In genomic region chr9:94341531-94341930, GRCm38 (mm10) we compare ENCODE assay signal across 24 mouse cellular contexts.
A peak's percentile ranks its signal among the peaks of the same experiment; 100 is the strongest.
DNase-seq lines count a peak whose midpoint lies in the region; ATAC-seq lines count a peak whose summit lies in the region.
"Had no signal": no experiment of that assay in that cellular context is flagged by ENCODE, and none has a peak within 500 bp of the region (broad histone marks: within the 10 kb centered on the region; RNA-seq: fewer than 3 reads in every experiment).

No protein-coding gene starts in this region.

- peak; percentile 34; the same call in 1 of the 2 replicates for ATAC-seq in forebrain, embryonic 15.5 days (replicated peaks)
- ATAC-seq in forebrain, embryonic 11.5 days (replicated peaks; ENCODE audit: low FRiP score), result no peak
- ATAC-seq in hindbrain, embryonic 14.5 days (ENCODE audit: low FRiP score), result no peak
- ATAC-seq in hindbrain, embryonic 13.5 days (ENCODE audit: low FRiP score), result no peak
- peak; percentile 39; the same call in 1 of the 2 replicates for ATAC-seq in midbrain, embryonic 14.5 days (ENCODE audit: low FRiP score, low TSS enrichment)
- ATAC-seq in midbrain, embryonic 16.5 days, result no peak
- no peak for ATAC-seq in neural tube, embryonic 13.5 days (ENCODE audit: low read depth)
- no peak for ATAC-seq in neural tube, embryonic 15.5 days (ENCODE audit: low FRiP score)
- ATAC-seq: intestine, embryonic 15.5 days had no signal

- H3K4me3 ChIP-seq in forebrain, embryonic 15.5 days, result no peak overlapping the region
- no peak overlapping the region for H3K4me3 ChIP-seq in forebrain, embryonic 11.5 days (ENCODE audit: low read depth, low read length)
- H3K4me3 ChIP-seq in hindbrain, embryonic 14.5 days (replicated peaks; ENCODE audit: low read length), result no peak overlapping the region
- H3K4me3 ChIP-seq in hindbrain, embryonic 13.5 days, result no peak overlapping the region
- H3K4me3 ChIP-seq in midbrain, embryonic 14.5 days (replicated peaks; ENCODE audit: low read depth, low read length), result no peak overlapping the region
- no peak overlapping the region for H3K4me3 ChIP-seq in midbrain, embryonic 16.5 days (ENCODE audit: low read depth, low read length)
- no peak overlapping the region for H3K4me3 ChIP-seq in neural tube, embryonic 13.5 days
- H3K4me3 ChIP-seq in neural tube, embryonic 15.5 days (replicated peaks), result no peak overlapping the region
- H3K4me3 ChIP-seq: embryonic facial prominence, embryonic 12.5 days; embryonic facial prominence, embryonic 15.5 days; gastrocnemius, adult 2 months; intestine, embryonic 15.5 days had no signal

- no peak overlapping the region for H3K9ac ChIP-seq in forebrain, embryonic 15.5 days (replicated peaks)
- no peak overlapping the region for H3K9ac ChIP-seq in forebrain, embryonic 11.5 days (ENCODE audit: low read length)
- no peak overlapping the region for H3K9ac ChIP-seq in hindbrain, embryonic 14.5 days
- no peak overlapping the region for H3K9ac ChIP-seq in hindbrain, embryonic 13.5 days
- H3K9ac ChIP-seq in midbrain, embryonic 14.5 days (replicated peaks; ENCODE audit: low read length), result no peak overlapping the region
- H3K9ac ChIP-seq in midbrain, embryonic 16.5 days (ENCODE audit: low read depth, low read length), result no peak overlapping the region
- no peak overlapping the region for H3K9ac ChIP-seq in neural tube, embryonic 13.5 days
- H3K9ac ChIP-seq in neural tube, embryonic 15.5 days (replicated peaks), result no peak overlapping the region
- H3K9ac ChIP-seq: embryonic facial prominence, embryonic 12.5 days; embryonic facial prominence, embryonic 15.5 days; forebrain, postnatal 0 days; intestine, embryonic 15.5 days had no signal

- DNase-seq in forebrain, embryonic 11.5 days (ENCODE audit: low spot score), result no peak
- DNase-seq in hindbrain, embryonic 14.5 days (ENCODE audit: low spot score), result peak; percentile 23
- no peak for DNase-seq in midbrain, embryonic 14.5 days
- DNase-seq: adrenal gland, adult 2 months; adrenal gland, postnatal 14 days; B cell, adult 2 months; cerebellum, adult 11 months; cerebellum, adult 2 months; cerebellum, adult 9-11 months; cerebellum, postnatal 25 days; gastrocnemius, adult 2 months; gastrocnemius, postnatal 14 days; heart, adult 11 months had no signal

- H3K4me1 ChIP-seq in forebrain, embryonic 15.5 days, result peaks cover 8% of the 10 kb centered on the region
- H3K4me1 ChIP-seq in forebrain, embryonic 11.5 days (replicated peaks; ENCODE audit: control insufficient read depth, insufficient read depth, low read length), result no peaks in the 10 kb centered on the region
- no peaks in the 10 kb centered on the region for H3K4me1 ChIP-seq in hindbrain, embryonic 14.5 days (replicated peaks; ENCODE audit: control insufficient read depth, insufficient read depth, low read length)
- H3K4me1 ChIP-seq in hindbrain, embryonic 13.5 days (replicated peaks), result no peaks in the 10 kb centered on the region
- no peaks in the 10 kb centered on the region for H3K4me1 ChIP-seq in midbrain, embryonic 14.5 days (ENCODE audit: control insufficient read depth, insufficient read depth, low read length)
- no peaks in the 10 kb centered on the region for H3K4me1 ChIP-seq in midbrain, embryonic 16.5 days (ENCODE audit: control insufficient read depth, insufficient read depth, low read length)
- no peaks in the 10 kb centered on the region for H3K4me1 ChIP-seq in neural tube, embryonic 13.5 days (replicated peaks)
- no peaks in the 10 kb centered on the region for H3K4me1 ChIP-seq in neural tube, embryonic 15.5 days
- H3K4me1 ChIP-seq: embryonic facial prominence, embryonic 12.5 days; embryonic facial prominence, embryonic 15.5 days; intestine, embryonic 15.5 days had no signal

- peak overlapping the region; percentile 53 for H3K27ac ChIP-seq in forebrain, embryonic 15.5 days (replicated peaks)
- H3K27ac ChIP-seq in forebrain, embryonic 11.5 days (ENCODE audit: low read depth, low read length), result no peak overlapping the region
- H3K27ac ChIP-seq in hindbrain, embryonic 14.5 days, result no peak overlapping the region
- no peak overlapping the region for H3K27ac ChIP-seq in hindbrain, embryonic 13.5 days
- no peak overlapping the region for H3K27ac ChIP-seq in midbrain, embryonic 14.5 days (replicated peaks; ENCODE audit: low read depth, low read length)
- no peak overlapping the region for H3K27ac ChIP-seq in midbrain, embryonic 16.5 days (ENCODE audit: low read length)
- peak overlapping the region; percentile 18; the same call in 1 of the 2 replicates for H3K27ac ChIP-seq in neural tube, embryonic 13.5 days (replicated peaks)
- no peak overlapping the region for H3K27ac ChIP-seq in neural tube, embryonic 15.5 days (replicated peaks)
- H3K27ac ChIP-seq: embryonic facial prominence, embryonic 12.5 days; embryonic facial prominence, embryonic 15.5 days; gastrocnemius, adult 2 months; intestine, embryonic 15.5 days had no signal

- WGBS in forebrain, embryonic 15.5 days, result 89% methylated on average over 2 of the region's 2 CpGs
- WGBS in forebrain, embryonic 11.5 days, result 88% methylated on average over 2 of the region's 2 CpGs
- WGBS in hindbrain, embryonic 14.5 days, result 85% methylated on average over 2 of the region's 2 CpGs
- 83% methylated on average over 2 of the region's 2 CpGs for WGBS in hindbrain, embryonic 13.5 days
- WGBS in midbrain, embryonic 14.5 days, result 89% methylated on average over 2 of the region's 2 CpGs
- WGBS in midbrain, embryonic 16.5 days, result 86% methylated on average over 2 of the region's 2 CpGs
- 88% methylated on average over 2 of the region's 2 CpGs for WGBS in neural tube, embryonic 13.5 days
- WGBS in neural tube, embryonic 15.5 days, result 91% methylated on average over 2 of the region's 2 CpGs

- H3K9me3 ChIP-seq in forebrain, embryonic 15.5 days, result no peaks in the 10 kb centered on the region
- H3K9me3 ChIP-seq in forebrain, embryonic 11.5 days (ENCODE audit: control insufficient read depth, low read length), result no peaks in the 10 kb centered on the region
- no peaks in the 10 kb centered on the region for H3K9me3 ChIP-seq in hindbrain, embryonic 14.5 days (ENCODE audit: control insufficient read depth, low read length)
- H3K9me3 ChIP-seq in hindbrain, embryonic 13.5 days, result no peaks in the 10 kb centered on the region
- H3K9me3 ChIP-seq in midbrain, embryonic 14.5 days (ENCODE audit: control insufficient read depth, low read length), result no peaks in the 10 kb centered on the region
- H3K9me3 ChIP-seq in midbrain, embryonic 16.5 days (replicated peaks; ENCODE audit: control insufficient read depth, low read length, poor library complexity, severe bottlenecking), result no peaks in the 10 kb centered on the region
- H3K9me3 ChIP-seq in neural tube, embryonic 13.5 days, result no peaks in the 10 kb centered on the region
- no peaks in the 10 kb centered on the region for H3K9me3 ChIP-seq in neural tube, embryonic 15.5 days (replicated peaks)
- H3K9me3 ChIP-seq: embryonic facial prominence, embryonic 12.5 days; embryonic facial prominence, embryonic 15.5 days; intestine, embryonic 15.5 days had no signal

- no peaks in the 10 kb centered on the region for H3K27me3 ChIP-seq in forebrain, embryonic 15.5 days
- no peaks in the 10 kb centered on the region for H3K27me3 ChIP-seq in forebrain, embryonic 11.5 days (ENCODE audit: control insufficient read depth, insufficient read depth, low read length)
- no peaks in the 10 kb centered on the region for H3K27me3 ChIP-seq in hindbrain, embryonic 14.5 days (ENCODE audit: control insufficient read depth, insufficient read depth, low read length)
- H3K27me3 ChIP-seq in hindbrain, embryonic 13.5 days, result no peaks in the 10 kb centered on the region
- H3K27me3 ChIP-seq in midbrain, embryonic 14.5 days (ENCODE audit: control insufficient read depth, insufficient read depth, low read length), result no peaks in the 10 kb centered on the region
- H3K27me3 ChIP-seq in midbrain, embryonic 16.5 days (ENCODE audit: control insufficient read depth, insufficient read depth, low read depth, low read length), result no peaks in the 10 kb centered on the region
- no peaks in the 10 kb centered on the region for H3K27me3 ChIP-seq in neural tube, embryonic 13.5 days
- no peaks in the 10 kb centered on the region for H3K27me3 ChIP-seq in neural tube, embryonic 15.5 days (replicated peaks)
- H3K27me3 ChIP-seq: CH12.LX; embryonic facial prominence, embryonic 12.5 days; embryonic facial prominence, embryonic 15.5 days; intestine, embryonic 15.5 days had no signal

- H3K36me3 ChIP-seq in forebrain, embryonic 15.5 days, result no peaks in the 10 kb centered on the region
- no peaks in the 10 kb centered on the region for H3K36me3 ChIP-seq in forebrain, embryonic 11.5 days (ENCODE audit: control insufficient read depth, insufficient read depth, low read length)
- H3K36me3 ChIP-seq in hindbrain, embryonic 14.5 days (replicated peaks; ENCODE audit: control insufficient read depth, insufficient read depth), result no peaks in the 10 kb centered on the region
- no peaks in the 10 kb centered on the region for H3K36me3 ChIP-seq in hindbrain, embryonic 13.5 days
- H3K36me3 ChIP-seq in midbrain, embryonic 14.5 days (ENCODE audit: control insufficient read depth, insufficient read depth, low read length), result no peaks in the 10 kb centered on the region
- no peaks in the 10 kb centered on the region for H3K36me3 ChIP-seq in midbrain, embryonic 16.5 days (ENCODE audit: control insufficient read depth, insufficient read depth, low read length)
- no peaks in the 10 kb centered on the region for H3K36me3 ChIP-seq in neural tube, embryonic 13.5 days
- no peaks in the 10 kb centered on the region for H3K36me3 ChIP-seq in neural tube, embryonic 15.5 days
- H3K36me3 ChIP-seq: embryonic facial prominence, embryonic 12.5 days; embryonic facial prominence, embryonic 15.5 days; intestine, embryonic 15.5 days had no signal

- H3K4me2 ChIP-seq in forebrain, embryonic 15.5 days (replicated peaks), result no peak overlapping the region
- no peak overlapping the region for H3K4me2 ChIP-seq in forebrain, embryonic 11.5 days (ENCODE audit: low read depth, low read length, severe bottlenecking)
- no peak overlapping the region for H3K4me2 ChIP-seq in hindbrain, embryonic 14.5 days (replicated peaks)
- H3K4me2 ChIP-seq in hindbrain, embryonic 13.5 days, result no peak overlapping the region
- no peak overlapping the region for H3K4me2 ChIP-seq in midbrain, embryonic 14.5 days (ENCODE audit: low read length)
- no peak overlapping the region for H3K4me2 ChIP-seq in midbrain, embryonic 16.5 days (ENCODE audit: low read length)
- H3K4me2 ChIP-seq in neural tube, embryonic 13.5 days, result no peak overlapping the region
- no peak overlapping the region for H3K4me2 ChIP-seq in neural tube, embryonic 15.5 days
- H3K4me2 ChIP-seq: embryonic facial prominence, embryonic 12.5 days; embryonic facial prominence, embryonic 15.5 days; heart, embryonic 11.5 days; intestine, embryonic 15.5 days had no signal

Comparison
In these comparisons a context has a peak if more than half of its experiments do, and no peak if none do; other contexts are left out.
1. ATAC-seq: peak in forebrain, embryonic 15.5 days (single experiment) and midbrain, embryonic 14.5 days (single experiment); none in forebrain, embryonic 11.5 days (single experiment), hindbrain, embryonic 14.5 days (single experiment), hindbrain, embryonic 13.5 days (single experiment), midbrain, embryonic 16.5 days (single experiment), neural tube, embryonic 13.5 days (single experiment) and neural tube, embryonic 15.5 days (single experiment).
2. H3K27ac ChIP-seq: peak in forebrain, embryonic 15.5 days (single experiment) and neural tube, embryonic 13.5 days (single experiment); none in forebrain, embryonic 11.5 days (single experiment), hindbrain, embryonic 14.5 days (single experiment), hindbrain, embryonic 13.5 days (single experiment), midbrain, embryonic 14.5 days (single experiment), midbrain, embryonic 16.5 days (single experiment) and neural tube, embryonic 15.5 days (single experiment).